Mouse (Mus musculus): ENCODE measurements around the gene Omg. TPM values are rescaled to one million over a fixed set of nuclear protein-coding genes. Genes with fewer than 3 reads are reported as not detected.

The Omg gene
- polyA plus RNA-seq, 1 experiment = not detected

DNA sequence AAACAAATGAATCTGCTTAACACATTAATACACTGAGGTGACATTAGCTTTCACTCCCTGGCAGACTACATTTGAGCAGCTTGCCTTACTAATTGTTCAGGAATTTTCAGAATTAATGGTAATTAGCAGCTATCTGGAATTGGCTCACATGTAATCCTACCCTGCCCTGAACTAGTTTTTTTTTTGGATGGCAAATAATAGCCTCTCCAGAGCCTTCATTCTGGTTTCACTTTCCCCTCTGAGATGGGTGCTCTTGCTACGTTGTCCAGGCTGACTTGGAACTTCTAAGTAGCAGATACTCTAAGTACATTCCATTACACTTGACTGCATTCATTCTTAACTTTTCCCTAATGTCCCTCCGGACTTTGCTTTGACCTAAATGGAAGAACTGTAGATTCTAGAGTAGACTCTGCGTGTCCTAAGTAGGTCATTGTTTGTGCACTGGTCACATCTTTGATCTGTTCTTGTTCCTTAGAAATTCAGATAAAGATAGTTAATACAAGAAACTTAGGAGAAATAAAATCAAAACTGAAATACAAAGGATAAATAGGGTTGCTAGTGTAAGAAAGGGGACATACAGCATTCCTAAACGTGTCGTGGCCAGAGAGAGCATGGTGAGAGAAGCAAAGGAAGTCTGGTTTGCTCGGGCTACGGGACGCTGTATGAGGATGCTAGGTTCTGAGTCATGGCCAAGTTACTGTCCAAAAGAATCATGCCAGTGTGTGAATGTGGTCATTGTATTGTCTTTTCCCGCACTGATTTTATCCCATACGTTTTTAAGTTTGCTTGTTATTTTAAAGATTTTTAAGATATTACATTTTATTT is 8.7 kb downstream of the Omg start:
- no peak overlapping the region for H3K27ac ChIP-seq (ENCODE audit: insufficient read depth, low read depth, low read length)
- H3K4me3 ChIP-seq (ENCODE audit: insufficient read depth, low read depth, low read length) = no peak overlapping the region
- TF ChIP-seq CTCF (IDR thresholded peaks at IDR 0.05; ENCODE audit: insufficient read depth, low read depth, low read length) (no peak), POLR2A (IDR thresholded peaks at IDR 0.05; ENCODE audit: insufficient read depth, low read depth, low read length) (no peak)
- no peaks in the 10 kb centered on the region for H3K4me1 ChIP-seq (ENCODE audit: control insufficient read depth, insufficient read depth, low read length)
- 44% methylated on average over 10 of the region's 10 CpGs for WGBS

DNA sequence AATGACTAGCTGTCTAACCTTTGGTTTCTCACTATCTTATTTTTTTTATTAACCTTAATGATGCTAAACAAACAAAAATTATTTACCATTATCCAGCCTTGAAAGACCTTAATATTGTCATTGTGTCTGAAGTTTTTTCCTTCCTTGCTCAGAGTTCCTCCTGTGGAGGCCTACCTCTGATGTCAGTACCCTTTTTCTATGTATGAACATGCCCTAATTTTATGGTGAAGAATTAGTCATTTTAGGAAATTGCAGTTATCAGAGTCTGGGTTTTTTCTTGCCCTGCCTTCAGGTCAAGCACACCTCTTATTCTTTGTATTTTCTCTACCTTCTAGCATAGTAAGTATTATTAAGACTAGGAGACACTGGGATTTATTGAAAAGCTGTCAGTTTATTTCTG is 19.2 kb downstream of the Omg start:
- TF ChIP-seq CTCF (IDR thresholded peaks at IDR 0.05; ENCODE audit: insufficient read depth, low read depth, low read length) = no peak
- TF ChIP-seq POLR2A (IDR thresholded peaks at IDR 0.05; ENCODE audit: insufficient read depth, low read depth, low read length) = no peak
- Histone ChIP-seq H3K4me3 (ENCODE audit: insufficient read depth, low read depth, low read length) (no peak overlapping the region), H3K4me1 (ENCODE audit: control insufficient read depth, insufficient read depth, low read length) (no peaks in the 10 kb centered on the region), H3K27ac (ENCODE audit: insufficient read depth, low read depth, low read length) (no peak overlapping the region)

DNA sequence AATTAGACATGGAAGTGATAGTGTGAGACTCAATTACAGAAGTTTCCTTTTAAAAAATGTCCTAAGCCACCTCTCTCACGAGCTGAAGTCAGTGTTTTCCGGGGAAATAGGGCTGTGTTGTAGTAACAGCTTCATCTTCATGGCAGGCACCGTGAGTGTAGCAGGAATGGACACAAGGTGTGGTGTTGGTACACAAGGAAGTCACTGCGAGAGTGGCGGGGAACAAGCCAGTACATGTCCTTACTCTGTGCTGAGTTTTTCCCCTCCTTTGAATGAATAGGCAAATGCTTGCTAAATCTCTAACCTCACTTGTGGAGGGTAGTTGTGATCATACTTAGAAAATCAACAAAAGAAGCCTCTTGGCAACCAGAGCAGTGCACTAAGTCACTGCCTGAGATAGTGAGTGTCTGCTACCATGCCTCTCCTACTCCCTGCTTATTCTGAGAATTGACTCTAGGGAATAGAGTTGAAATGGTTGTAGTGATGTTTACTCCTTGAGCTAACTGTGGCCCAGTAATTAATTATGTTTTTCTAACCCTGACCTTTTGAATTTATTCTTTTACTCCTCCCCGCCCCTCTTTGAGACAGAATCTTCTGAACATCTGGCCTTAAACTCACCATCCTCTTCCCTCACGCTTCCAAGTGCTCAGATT is 19.9 kb downstream of the Omg start:
- 86% methylated on average over 7 of the region's 7 CpGs for WGBS
- no peaks in the 10 kb centered on the region for H3K4me1 ChIP-seq (ENCODE audit: control insufficient read depth, insufficient read depth, low read length)
- TF ChIP-seq CTCF (IDR thresholded peaks at IDR 0.05; ENCODE audit: insufficient read depth, low read depth, low read length) (no peak), POLR2A (IDR thresholded peaks at IDR 0.05; ENCODE audit: insufficient read depth, low read depth, low read length) (no peak)

DNA sequence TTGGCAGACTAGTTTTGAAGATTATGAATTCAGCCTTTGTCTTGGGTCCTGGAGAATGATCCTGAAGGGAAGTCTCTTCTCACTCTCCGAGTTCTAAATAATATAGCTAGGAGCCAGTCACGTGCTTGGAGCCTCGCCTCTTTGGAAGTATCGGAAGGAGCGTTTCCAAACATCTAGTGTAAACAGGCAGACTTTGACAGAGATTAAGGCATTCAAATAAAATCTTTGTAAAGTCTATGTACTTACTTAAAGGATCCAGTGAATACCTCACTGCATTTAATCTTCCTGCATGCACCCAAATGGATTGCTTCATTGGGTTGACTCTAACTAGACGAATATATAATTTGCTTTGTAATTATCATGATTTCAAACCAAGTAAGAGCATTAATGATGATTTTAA is 20.5 kb downstream of the Omg start:
- Histone ChIP-seq H3K27ac (ENCODE audit: insufficient read depth, low read depth, low read length) (no peak overlapping the region), H3K4me3 (ENCODE audit: insufficient read depth, low read depth, low read length) (no peak overlapping the region), H3K4me1 (ENCODE audit: control insufficient read depth, insufficient read depth, low read length) (no peaks in the 10 kb centered on the region)
- 80% methylated on average over 6 of the region's 6 CpGs for WGBS
- no peak for TF ChIP-seq CTCF (IDR thresholded peaks at IDR 0.05; ENCODE audit: insufficient read depth, low read depth, low read length)
- no peak for TF ChIP-seq POLR2A (IDR thresholded peaks at IDR 0.05; ENCODE audit: insufficient read depth, low read depth, low read length)

More for the DNA sequence above, 19.9 kb downstream of the Omg start:
- no peak overlapping the region for H3K27ac ChIP-seq (ENCODE audit: insufficient read depth, low read depth, low read length)
- no peak overlapping the region for H3K4me3 ChIP-seq (ENCODE audit: insufficient read depth, low read depth, low read length)

DNA sequence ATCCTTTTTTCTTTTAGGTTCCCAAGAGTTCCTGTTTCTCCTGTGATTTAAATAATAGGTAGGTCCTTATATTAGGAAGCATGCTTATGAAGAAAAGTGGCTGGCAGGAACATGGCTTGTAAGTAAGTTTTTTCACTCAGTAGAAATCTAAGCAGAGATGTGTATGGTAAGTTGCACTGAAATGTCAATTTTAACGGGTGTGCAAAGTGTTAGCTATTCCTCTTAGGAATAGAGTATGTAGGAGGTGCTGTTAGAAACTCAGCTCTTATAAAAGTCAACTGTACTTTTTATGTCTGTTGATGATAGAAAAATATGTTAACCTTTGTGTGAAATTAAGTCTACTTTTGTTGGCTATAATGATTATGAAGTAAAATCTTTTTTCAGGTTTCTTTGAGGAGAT is 35.8 kb downstream of the Omg start:
- TF ChIP-seq CTCF (IDR thresholded peaks at IDR 0.05; ENCODE audit: insufficient read depth, low read depth, low read length) (no peak), POLR2A (IDR thresholded peaks at IDR 0.05; ENCODE audit: insufficient read depth, low read depth, low read length) (no peak)
- H3K27ac ChIP-seq (ENCODE audit: insufficient read depth, low read depth, low read length) = no peak overlapping the region

DNA sequence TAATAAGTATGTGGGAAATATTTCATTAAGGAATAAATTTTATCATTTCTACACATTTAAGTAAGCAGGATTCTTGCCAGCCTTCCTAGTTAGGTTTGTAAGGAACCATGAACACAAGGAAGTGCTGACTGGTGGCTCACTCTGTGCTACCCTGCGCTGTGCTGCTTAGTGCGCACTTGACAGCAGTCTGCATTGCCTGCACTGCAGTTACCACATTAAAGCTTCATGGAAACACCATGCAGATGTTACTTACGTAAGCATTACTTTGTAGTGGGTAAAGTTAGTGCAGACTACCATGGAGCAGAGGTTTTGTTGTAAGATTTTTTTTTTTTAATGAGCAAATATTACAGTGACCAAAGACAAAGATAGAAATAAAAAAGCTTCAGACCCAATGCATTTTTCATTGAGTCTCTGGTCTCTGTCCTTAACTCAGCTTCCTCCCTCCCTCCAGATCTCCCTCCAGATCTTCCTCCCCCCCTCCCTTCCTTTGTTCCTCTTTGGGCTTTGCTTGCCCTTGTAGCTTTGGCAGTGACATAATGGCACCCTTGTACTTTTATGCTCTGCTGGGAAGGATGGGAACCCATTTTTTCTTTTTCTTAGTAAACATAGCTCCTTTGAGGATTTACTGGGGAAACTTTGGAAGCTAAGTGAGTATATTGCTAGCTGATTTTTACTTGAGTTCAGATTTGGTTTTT is 43.0 kb downstream of the Omg start:
- Histone ChIP-seq H3K4me3 (ENCODE audit: insufficient read depth, low read depth, low read length) (no peak overlapping the region), H3K4me1 (ENCODE audit: control insufficient read depth, insufficient read depth, low read length) (no peaks in the 10 kb centered on the region), H3K27ac (ENCODE audit: insufficient read depth, low read depth, low read length) (no peak overlapping the region)
- 65% methylated on average over 3 of the region's 3 CpGs for WGBS
- TF ChIP-seq POLR2A (IDR thresholded peaks at IDR 0.05; ENCODE audit: insufficient read depth, low read depth, low read length) (no peak), CTCF (IDR thresholded peaks at IDR 0.05; ENCODE audit: insufficient read depth, low read depth, low read length) (no peak)

More for the DNA sequence above, 35.8 kb downstream of the Omg start:
- H3K4me1 ChIP-seq (ENCODE audit: control insufficient read depth, insufficient read depth, low read length) = no peaks in the 10 kb centered on the region
- 55% methylated on average over 1 of the region's 1 CpGs for WGBS
- no peak overlapping the region for H3K4me3 ChIP-seq (ENCODE audit: insufficient read depth, low read depth, low read length)

DNA sequence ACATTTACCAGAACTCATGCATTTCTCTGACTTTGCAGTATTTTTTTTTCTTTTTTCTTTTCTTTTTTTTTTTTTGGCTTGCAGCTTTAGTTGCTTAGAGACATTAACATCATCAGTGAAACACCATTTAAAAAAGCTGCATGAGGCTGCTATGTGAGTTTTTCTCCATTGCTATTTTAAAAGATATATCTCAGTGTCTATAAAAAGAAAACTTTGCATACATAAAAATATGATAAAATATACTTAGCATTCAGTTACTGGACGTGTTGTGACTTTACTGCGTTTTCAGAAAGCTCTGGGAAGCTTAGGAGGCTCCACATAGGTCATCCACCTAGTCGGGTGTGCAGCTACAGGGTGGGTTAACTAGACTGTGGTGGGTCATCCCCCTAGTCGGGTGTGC is 44.0 kb downstream of the Omg start:
- 74% methylated on average over 4 of the region's 4 CpGs for WGBS
- Histone ChIP-seq H3K27ac (ENCODE audit: insufficient read depth, low read depth, low read length) (no peak overlapping the region), H3K4me3 (ENCODE audit: insufficient read depth, low read depth, low read length) (no peak overlapping the region), H3K4me1 (ENCODE audit: control insufficient read depth, insufficient read depth, low read length) (no peaks in the 10 kb centered on the region)
- TF ChIP-seq POLR2A (IDR thresholded peaks at IDR 0.05; ENCODE audit: insufficient read depth, low read depth, low read length) (no peak), CTCF (IDR thresholded peaks at IDR 0.05; ENCODE audit: insufficient read depth, low read depth, low read length) (no peak)

DNA sequence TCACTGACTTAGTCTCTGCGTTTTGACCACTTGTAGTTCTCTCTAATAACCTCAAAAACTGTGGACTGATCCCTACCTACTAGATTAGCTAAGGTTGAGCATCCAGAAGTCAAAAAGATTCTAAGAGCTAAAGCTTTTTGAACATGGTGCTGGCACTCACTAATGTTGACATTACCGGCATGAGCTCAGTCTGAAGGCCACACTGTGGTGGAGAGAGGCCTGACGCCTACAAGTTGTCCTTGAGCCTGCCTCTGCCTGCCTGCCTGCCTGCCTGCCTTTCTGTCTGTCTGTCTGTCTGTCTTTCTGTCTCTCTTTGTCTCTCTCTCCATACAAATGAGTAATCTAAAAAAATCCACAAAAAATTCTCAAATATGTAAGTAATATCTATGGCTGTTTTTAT is 46.0 kb downstream of the Omg start:
- no peaks in the 10 kb centered on the region for H3K4me1 ChIP-seq (ENCODE audit: control insufficient read depth, insufficient read depth, low read length)
- no peak overlapping the region for H3K4me3 ChIP-seq (ENCODE audit: insufficient read depth, low read depth, low read length)
- no peak overlapping the region for H3K27ac ChIP-seq (ENCODE audit: insufficient read depth, low read depth, low read length)
- TF ChIP-seq CTCF (IDR thresholded peaks at IDR 0.05; ENCODE audit: insufficient read depth, low read depth, low read length) (no peak), POLR2A (IDR thresholded peaks at IDR 0.05; ENCODE audit: insufficient read depth, low read depth, low read length) (no peak)
- 83% methylated on average over 3 of the region's 3 CpGs for WGBS

DNA sequence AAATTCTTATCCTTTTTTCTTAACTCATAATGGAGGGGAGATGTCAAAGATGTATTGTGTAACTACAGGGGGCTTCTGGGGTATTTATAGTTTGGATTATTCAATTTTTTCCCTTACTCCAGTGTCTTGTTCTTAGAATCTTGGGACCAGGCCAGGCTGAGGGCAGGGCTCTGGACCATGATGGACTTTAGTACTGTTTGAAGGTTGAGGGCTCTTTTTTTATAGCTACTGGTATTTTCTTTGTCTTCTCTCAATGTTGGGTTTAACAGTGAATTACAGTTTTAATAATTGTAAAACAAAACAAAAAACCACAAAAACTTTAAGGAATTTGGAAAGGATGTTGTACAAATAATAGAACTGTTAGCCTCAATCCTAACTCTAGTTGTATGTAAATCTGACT is 50.9 kb downstream of the Omg start:
- TF ChIP-seq CTCF (IDR thresholded peaks at IDR 0.05; ENCODE audit: insufficient read depth, low read depth, low read length) (no peak), POLR2A (IDR thresholded peaks at IDR 0.05; ENCODE audit: insufficient read depth, low read depth, low read length) (no peak)
- H3K27ac ChIP-seq (ENCODE audit: insufficient read depth, low read depth, low read length) = no peak overlapping the region
- no peak overlapping the region for H3K4me3 ChIP-seq (ENCODE audit: insufficient read depth, low read depth, low read length)

More for the DNA sequence above, 50.9 kb downstream of the Omg start:
- no peaks in the 10 kb centered on the region for H3K4me1 ChIP-seq (ENCODE audit: control insufficient read depth, insufficient read depth, low read length)

Other genes with a start within 250 kb of the Omg start
- 186 TPM in 1 of 2 replicates, not detected in the other for gene Wsb1, start 249.4 kb downstream of the Omg start, polyA plus RNA-seq (2012; ENCODE audit: insufficient read depth, insufficient read length, low replicate concordance, missing spikeins)
- gene Gm9964, start 207.2 kb downstream of the Omg start, polyA plus RNA-seq (2012; ENCODE audit: insufficient read depth, insufficient read length, low replicate concordance, missing spikeins) = not detected in 2 replicates
- 163 TPM in 1 of 2 replicates, not detected in the other for gene Nf1, start 164.4 kb downstream of the Omg start, polyA plus RNA-seq (2012; ENCODE audit: insufficient read depth, insufficient read length, low replicate concordance, missing spikeins)
- not detected in 2 replicates for gene Evi2b, start 19.7 kb upstream of the Omg start, polyA plus RNA-seq (2012; ENCODE audit: insufficient read depth, insufficient read length, low replicate concordance, missing spikeins)
- not detected in 2 replicates for gene Evi2, start 26.5 kb upstream of the Omg start, polyA plus RNA-seq (2012; ENCODE audit: insufficient read depth, insufficient read length, low replicate concordance, missing spikeins)
- gene Evi2a, start 26.5 kb upstream of the Omg start, polyA plus RNA-seq (2012; ENCODE audit: insufficient read depth, insufficient read length, low replicate concordance, missing spikeins) = not detected in 2 replicates
- 85.1 and 98.8 TPM in 2 replicates for gene Rab11fip4, start 87.1 kb upstream of the Omg start, polyA plus RNA-seq (2012; ENCODE audit: insufficient read depth, insufficient read length, low replicate concordance, missing spikeins)

Data from olfactory bulb, adult 2 months (tissue).